Mouse (Mus musculus): ENCODE data around the gene Gm11992. TPM values are rescaled to one million over a fixed set of nuclear protein-coding genes. Genes with fewer than 3 reads are reported as not detected.

Gene Gm11992
- under 1 TPM; 0.11 to 0.52 (median 0.16) TPM for total RNA-seq (2022)

DNA sequence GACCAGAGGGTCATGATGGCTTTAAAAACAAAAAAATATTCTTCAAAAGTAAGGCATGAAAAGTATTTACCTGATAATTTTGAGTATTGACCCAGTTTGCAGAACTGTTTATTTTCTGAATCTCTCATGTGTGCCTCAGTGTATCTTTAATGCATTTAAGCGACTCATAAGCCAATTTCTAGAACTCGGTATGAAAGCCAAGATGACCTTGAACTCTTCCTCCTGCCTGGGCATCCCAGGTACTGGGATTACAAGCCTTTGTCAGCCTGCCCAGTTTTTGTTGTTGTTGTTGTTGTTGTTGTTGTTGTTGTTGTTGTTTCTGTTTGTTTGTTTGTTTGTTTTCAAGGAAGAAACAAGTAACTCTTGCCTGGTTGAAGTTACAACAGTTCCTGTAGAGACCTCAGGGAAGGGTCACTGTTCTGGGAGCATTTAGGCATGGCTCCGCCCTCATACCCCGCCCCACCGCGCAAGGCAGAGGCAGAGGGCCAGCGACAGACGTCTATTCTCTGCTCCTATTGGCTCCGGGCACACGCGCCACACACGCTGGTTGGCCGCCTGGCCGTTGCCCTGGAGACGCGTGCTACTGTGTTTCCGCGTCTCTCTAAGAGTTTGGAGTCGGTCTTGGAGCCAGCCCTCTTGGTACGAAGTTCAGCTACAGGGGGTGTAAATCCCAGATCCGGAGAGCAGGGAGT is at the start of gene Gm11992:
Gm11992 (plus strand) TSS at position 584 of the 692 bp plus-strand sequence.
- peak; percentile 84 for DNase-seq

DNA sequence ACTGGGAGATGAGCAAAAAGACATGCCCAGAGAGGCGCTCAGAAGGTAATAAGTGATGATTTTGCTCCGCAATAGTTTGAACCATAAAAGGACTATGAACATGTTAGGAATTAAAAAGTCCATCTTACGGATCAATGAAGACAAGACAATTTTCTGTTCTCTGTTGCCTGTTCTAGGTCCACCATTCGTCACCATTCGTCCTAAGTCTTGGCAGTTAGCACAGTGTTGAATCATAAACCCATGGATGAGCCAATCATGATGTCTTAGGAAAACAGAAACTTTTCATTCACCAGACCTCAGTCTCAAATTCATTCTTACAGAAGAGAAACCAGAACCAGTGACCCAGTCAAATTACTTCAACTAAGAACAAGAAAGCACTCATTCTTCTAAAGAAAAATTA is 39.6 kb upstream of the Gm11992 start:
- no peak for DNase-seq

DNA sequence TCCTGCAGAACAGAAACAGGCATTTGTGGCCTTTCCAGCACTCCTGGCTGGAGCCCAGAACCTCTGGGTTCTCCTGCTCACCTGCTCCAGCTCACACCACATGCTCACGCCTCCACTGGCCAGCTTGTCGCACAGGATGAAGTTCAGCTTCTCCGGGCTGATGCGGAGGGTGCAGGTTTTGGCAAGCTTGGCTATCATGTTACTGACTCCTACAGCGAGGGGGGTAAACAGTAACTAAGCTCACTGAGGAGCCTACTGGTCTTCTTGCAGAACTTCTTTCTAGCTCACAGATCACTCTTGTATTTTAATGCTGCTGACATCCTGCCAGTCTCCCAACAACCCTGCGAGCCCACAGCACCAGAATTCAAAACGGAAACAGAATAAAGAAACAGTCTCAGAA is 38.0 kb upstream of the Gm11992 start:
- peak; percentile 11 for DNase-seq

DNA sequence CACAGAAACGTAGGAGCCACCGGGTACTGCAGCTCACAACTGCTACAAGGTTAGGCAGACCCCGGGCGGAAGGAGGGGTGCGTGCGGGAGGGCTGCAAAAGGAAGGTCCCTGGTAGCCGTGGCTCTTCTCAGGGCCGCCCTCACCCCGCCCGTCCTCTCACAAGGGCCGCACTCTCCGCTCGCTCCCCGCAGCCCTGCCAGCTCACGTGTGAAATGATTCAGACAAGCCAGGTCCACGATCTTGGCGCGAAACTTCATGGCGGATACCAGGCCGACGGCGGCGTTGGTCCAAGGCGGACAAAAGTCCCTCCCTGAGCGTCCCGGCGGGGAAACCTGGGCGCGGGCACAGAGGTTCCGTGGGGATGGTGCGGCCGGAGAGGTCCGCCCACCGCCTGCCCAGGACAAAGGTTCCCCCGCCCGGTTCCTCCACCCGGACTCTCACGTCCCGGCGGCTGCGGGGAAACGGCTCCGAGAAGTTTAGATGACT is 37.5 kb upstream of the Gm11992 start, which contains the start of gene Hus1:
Hus1 (minus strand) TSS at position 339 of the 487 bp plus-strand sequence.
- DNase-seq = peak; percentile 86

DNA sequence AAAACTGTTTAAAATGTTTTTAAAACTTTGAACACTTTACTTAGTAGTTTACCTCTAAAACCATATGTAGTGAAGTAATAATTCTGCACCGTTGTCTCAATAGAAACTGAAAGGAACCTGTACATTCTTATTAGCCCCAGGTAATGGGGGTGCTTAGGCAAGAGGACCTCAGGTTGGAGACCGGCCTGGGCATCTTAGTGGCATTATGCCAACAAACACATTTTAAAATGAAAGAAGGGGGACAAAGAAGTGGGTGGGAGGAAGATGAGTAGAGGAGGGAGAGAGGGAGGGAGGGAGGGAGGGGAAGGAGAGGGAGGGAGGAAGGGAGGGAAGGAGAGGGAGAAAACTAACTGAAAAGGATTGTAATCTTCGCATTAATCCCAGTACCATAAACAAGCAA is 37.0 kb upstream of the Gm11992 start:
- DNase-seq = no peak

DNA sequence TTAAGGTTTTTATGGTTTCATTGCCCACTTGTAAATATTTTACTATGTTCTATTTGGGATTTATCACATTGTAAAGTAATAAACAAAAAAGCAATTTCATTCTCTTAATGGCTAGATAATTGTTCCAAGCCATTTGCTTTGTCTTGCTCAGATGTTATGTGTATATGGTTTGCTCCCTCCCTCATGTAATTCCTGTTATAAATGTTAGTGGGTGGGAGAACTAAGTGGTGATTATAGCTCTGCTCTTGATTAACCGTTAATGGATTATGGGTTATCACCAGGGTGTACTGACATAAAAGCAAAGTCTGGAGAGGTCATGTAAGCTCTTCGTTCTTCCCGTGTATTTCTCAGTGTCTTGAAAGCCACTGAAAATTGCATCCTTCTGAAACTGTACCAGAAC is 33.7 kb upstream of the Gm11992 start:
- DNase-seq = no peak

DNA sequence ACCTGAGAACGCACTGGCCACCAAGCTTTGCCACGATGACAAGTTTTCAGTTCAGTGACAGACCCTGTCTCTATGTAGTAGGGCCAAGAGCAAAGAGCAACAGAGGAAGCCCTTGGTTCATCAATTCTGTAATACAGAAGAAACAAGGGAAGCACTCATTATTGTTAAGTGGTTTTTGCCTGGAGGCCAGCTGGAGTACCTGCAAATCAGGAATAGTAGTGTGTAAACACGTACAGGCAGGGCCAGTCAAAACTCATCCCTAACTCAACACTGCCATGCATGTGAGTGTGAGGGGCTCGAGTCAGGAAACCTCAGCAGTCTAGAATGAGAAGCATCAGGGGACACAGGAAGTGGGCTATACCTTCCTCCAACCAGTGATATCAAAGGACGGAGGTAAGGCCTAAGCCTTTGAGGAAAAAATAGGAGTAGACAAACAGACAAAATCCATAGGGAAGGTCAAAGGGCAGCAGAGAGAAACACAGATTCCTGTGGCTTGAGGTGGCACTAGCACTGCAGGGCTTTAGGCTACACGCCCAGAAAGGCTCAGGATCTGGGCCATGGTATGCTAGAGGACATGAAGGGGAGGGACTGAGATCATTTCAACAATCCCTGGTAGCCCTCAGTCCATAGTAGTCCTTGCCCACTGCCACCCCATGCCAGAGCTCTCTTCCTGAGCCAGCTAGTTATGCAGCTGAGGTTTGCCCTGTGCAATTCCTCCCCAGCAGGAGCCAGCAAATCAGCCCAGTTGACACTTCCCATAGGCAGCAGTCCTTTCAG is 29.7 kb upstream of the Gm11992 start:
- no peak for DNase-seq

DNA sequence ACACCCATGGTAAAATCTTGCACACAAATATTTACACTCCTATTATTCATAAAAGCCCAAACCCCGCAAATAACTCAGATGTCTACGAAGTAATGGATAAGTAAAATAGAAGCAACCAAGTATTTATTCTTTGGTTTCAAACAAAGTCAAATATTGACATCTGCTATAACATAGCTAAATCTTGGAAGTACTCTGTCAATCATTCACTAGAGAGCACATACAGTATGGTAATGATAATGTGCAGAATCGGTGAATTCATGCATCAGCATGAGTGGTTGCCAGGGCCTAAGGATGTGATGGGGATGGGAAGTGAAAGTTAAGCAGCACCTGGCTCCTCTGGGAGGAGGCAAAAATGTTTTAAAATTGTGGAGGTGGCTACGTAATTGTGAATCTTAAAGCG is 28.2 kb upstream of the Gm11992 start:
- no peak for DNase-seq

DNA sequence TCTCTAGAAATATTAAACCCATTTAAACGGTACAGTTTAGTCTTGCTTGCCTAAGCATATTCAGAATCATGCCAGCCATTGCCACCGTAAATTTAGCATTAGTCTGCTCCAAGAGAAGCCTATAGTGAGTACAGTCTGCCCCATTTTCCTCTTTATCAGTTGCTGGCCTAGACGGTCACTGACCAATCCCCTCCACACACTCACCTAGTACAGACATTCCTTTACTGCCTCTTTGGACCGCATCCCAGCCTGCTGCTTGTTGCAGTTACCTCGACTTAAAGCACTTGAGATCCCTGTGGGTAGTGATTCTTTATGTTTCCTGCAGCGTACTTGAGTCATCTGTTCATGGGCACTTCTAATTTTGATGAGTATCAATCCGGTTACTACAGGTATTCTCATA is 23.6 kb upstream of the Gm11992 start:
- no peak for DNase-seq

DNA sequence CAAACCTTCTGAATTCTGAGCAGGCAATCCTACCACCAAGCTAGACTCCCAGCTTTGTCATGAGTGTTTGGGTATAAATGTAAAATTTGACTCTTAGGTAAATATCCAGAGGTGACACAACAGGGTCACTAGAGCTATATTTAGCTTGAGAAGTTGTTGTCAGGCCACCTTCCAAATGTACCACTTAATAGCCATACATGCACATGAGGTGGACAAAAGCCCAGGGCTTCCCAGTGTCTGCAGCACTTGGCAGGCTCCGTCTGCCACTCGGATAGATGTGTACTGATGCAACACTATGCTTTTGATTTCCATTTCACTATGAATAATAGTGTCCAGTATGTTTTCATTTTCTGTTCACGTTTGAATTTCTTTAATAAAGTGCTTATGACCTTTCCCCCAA is 23.2 kb upstream of the Gm11992 start:
- DNase-seq = no peak

DNA sequence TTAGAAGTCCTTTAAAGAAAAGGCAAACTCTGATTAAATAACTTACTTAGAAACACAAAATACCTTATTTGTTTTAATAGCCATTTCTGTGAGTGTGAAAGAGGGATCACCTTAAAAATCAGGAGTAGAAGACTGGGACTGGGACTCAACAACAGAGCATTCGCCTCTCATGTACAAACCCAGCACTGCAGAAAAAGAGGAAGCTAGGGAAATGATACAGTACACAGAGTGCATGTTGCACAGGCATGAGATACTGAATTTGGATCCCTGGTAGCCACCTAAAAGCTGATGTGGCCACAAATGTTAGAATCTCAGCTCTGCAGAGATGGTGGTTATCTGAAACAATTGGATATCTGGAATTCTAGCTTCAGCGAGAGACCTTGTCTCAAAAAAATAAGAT is 16.9 kb upstream of the Gm11992 start:
- no peak for DNase-seq

DNA sequence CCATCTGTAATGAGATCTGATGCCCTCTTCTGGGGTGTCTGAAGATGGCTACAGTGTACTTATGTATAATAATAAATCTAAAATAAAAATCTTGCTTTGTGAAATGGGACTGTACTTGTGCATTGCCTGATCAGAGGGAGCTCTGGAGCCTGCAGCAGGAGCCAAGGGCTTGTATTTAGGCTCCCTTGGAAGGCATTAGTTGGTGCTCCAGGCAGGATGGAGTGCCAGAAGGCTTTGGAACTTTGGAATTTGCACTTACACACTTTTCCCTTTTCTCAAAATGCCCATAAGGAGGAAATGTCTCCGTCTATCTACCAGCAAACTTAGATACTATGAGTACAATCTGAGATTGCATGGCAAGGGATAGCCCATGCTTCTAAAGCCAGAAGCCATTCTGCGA is 1.8 kb upstream of the Gm11992 start:
- no peak for DNase-seq

DNA sequence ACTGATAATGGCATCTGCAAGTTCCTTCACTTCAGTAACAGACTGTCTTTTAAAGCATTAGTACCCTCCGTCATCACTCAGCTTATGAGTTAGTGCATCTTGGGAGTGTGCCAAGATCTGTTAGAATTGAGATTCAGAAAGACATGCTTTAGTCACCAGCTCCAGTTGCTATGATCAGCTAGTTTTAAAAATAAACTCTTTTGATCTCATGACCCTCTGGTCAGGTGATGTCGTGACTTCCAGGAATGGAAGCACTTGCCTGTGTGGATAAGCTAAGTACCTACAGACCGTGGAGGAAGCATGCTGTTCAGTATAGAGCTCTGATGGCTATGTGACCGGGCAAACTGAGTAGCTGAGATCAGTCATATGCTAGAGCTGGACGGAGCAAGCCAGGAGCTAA is 1.4 kb upstream of the Gm11992 start:
- no peak for DNase-seq

DNA sequence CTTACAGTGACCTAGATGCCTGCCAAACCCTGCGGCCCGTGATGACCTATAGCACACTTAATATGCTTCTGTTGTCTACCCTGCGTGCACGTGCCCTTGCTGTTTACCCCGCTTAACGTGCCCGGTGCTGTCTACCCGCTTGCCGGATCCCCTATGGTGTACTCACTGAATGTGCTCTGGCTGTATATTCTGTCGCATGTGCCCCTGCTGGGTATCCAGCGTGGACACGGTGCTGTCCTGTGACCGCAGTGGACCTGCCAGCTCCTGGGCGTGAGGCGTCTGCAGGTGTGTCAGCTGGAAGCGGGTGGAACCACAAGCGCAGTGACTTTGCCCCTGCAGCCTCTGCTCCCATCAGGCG is 288 bp downstream of the Gm11992 start, which contains the start of gene Sun3:
Sun3 (minus strand) TSS at position 289 of the 358 bp plus-strand sequence.
- no peak for DNase-seq

DNA sequence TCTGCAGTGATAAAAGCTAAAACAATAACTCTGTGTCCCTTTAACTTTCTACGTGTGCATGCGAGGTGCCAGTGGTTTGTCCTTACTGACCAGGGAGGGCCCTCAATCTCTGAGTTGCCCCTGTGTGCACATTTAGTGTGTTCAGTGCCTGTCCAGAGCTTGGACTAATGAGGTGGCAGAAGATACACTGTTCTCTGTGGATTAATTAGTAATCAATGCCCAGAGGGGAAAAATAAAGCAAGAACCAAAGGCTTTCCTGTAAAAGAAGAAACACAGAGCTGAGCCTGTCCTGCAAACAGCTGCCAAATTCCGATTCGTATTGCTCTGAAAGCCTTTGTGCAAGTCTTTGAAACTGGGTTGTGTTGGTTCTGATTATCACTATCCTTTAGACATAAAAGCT is 1.8 kb downstream of the Gm11992 start:
- no peak for DNase-seq

DNA sequence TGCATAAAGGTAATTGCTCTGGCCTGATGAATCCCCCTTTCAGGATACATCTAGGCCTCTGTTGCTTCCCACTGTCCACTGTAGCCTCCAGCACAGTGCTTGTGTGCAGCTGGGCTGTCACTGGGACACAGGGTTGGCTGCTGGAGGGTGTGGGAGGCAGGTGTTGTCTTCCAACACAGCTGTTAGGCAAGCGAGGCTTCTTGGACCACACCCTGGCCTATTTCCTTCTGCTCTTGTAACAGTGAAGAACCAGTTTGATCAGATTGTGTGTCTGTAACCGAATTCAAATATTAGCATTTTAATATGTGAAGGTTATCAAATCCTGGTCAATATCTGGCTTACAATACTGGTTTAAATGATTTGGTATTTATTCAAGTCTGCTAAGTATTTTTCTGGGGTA is 3.5 kb downstream of the Gm11992 start:
- no peak for DNase-seq

DNA sequence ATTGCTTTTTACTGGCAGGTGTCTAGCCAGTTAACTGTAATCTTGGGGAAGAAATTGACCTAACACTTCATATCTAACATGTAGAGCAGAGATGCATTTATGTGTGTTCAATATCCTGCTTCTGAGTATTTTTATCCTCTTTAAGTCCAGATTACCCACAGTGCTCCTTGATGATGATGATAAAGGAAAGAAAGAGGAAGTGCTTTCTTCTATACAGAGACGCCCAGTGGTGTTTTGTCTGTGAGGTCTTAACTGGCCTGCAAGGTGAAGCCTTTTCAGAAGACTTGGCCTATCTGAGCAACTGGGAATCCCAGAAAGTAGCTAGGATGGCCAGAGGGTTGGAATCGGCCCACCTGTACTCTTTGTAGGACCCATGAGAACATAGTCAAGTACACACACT is 8.5 kb downstream of the Gm11992 start:
- DNase-seq = no peak

DNA sequence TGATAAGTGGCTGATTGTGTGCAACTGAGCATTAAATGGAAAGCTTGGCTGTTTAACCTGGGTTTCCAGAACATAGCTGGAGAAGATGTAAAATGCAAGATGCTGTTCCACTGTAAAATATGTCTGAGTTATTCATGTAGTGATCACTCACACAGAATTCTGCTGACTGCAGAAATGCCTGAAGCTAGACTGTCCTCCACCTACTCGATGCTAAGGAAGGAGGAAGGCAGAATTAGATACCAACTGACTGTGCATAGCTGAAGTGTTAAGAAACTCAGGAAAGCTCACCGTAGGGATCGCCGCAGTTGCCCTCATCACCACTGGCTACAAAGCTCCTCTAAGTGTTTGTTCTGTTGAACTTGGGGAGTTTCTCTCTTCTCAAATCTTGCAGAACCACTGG is 9.3 kb downstream of the Gm11992 start:
- DNase-seq = no peak

DNA sequence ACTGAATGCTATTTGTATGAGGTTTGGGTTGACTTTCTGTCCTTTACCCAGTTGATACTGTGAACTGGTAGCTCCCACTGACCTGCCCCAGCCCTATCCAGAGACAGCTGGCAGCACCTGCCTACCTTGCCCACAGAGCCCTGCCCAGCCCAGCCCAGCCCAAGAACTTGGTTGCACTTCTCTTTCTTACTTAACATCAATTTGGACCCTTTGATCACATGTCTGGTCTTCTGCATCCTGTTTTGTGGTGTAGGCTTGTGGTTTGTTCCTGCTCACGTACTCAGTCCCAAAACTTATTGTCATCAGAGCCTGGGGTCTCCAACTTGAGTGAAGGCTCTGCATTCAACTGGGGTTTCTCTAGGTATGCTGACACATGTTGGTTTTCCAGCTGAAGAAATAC is 11.6 kb downstream of the Gm11992 start:
- DNase-seq = no peak

DNA sequence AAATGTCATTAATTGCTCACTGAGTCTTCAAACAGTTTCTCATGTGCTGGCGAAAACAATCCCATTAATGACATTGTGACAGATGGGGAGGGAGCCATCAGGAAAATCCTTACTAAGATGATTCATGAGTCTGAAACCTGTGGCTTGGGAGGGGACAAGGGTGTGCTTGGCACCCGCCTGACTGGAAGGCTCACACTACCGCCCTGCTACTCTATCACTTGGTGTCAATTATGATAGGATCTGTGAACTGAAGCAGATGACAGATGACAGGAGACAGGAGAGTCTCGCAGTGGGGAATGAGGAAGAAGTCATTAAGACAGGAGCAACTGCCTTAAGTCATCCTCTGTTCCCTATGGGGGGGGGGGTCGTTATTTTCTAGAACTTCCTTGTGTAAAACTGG is 12.1 kb downstream of the Gm11992 start:
- DNase-seq = no peak

DNA sequence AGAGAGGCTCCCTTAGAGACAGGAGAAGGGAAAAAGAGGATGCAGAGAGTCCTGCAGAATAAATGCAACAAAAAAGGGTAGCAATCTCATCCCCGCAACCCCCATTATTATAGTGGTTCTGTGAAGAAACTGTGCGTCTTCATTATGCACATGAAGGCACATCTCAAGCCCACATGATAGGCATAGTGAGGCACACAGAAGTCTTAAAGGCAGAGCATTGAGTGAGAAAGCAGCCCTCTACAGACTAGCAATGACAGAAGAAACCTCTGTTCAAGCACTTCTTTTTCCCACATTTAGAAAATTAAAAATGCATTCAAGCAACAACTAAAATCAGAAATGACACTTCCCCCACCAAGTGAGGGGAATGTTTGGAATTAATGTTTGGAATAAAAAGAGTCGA is 28.1 kb downstream of the Gm11992 start:
- no peak for DNase-seq

DNA sequence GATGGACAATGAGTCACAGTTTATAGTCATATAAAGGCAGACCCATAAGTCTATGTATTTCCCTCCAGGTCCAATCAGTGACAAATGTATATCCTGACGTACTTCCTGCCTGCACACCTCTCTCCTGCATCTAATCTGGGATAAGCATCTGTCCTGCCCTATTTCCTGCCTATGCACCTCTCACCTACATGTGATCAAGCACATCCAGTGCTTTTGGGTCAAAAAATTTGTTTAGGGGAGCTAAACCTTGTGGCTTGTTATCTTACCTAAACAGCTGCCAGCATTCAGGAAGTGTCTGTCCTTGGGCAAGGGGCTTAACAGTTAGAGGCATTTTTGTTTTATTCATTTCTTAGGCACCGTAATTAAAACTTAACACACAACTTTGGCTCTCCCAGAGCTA is 64.8 kb downstream of the Gm11992 start:
- DNase-seq = no peak

DNA sequence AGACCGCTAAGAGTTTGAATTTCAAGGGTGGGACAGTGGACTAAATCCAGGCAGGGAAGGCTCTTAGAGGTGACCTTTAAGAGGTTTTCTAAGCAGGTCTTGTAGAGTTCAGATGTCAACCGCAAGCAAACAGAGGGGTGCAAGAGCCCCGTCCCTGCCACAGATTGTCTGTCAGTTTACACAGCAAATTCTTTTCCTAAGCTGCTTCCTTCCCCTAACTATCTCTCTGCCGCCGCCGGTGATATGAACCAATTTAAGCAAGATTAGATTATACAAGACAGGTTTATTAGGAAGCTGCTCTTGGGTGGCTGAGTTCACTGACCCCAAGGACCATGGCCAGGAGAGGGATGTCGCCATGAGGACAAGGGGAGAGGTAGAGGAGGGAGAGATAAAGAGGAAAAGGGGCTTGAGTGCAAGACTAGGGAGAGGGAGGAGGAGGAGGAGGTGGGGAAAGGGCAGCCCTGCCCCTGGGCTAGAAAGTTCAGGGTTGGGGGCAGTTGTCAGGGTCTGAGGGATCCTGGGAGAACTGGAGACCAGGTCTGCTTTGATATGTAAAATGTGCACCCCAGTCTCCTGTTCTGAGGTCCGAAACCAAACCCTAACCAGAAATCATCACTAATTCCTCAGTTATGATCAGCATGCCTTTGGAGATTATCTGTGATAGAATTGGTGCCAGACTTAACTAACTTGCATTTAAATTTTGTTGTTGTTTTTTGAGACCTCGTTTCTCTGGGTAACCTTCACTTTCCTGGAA is 67.2 kb downstream of the Gm11992 start:
- DNase-seq = no peak
